18 mouse cellular contexts compared by ENCODE assay signal in genomic region chr1:61075335-61075734, GRCm38 (mm10).
"Had no signal": no experiment of that assay in that cellular context is flagged by ENCODE, and none has a peak within 500 bp of the region (broad histone marks: within the 10 kb centered on the region; RNA-seq: fewer than 3 reads in every experiment).

No protein-coding gene starts in this region.

- H3K9ac ChIP-seq: lung, embryonic 14.5 days; midbrain, embryonic 13.5 days; midbrain, embryonic 15.5 days; neural tube, embryonic 13.5 days; neural tube, embryonic 15.5 days had no signal

- H3K36me3 ChIP-seq: midbrain, embryonic 10.5 days; midbrain, embryonic 13.5 days; midbrain, embryonic 15.5 days; neural tube, embryonic 13.5 days; neural tube, embryonic 15.5 days had no signal

- H3K27me3 ChIP-seq: midbrain, embryonic 13.5 days; midbrain, embryonic 15.5 days; neural tube, embryonic 13.5 days; neural tube, embryonic 15.5 days had no signal

- DNase-seq: lung, adult 18-20 months; lung, embryonic 14.5 days; lung, postnatal 10 days; lung, postnatal 4 days; retina, postnatal 1 day; right cerebral cortex, adult 18-20 months; right cerebral cortex, postnatal 25 days; right cerebral cortex, postnatal 4 days; spleen, adult 18-20 months; thymus, adult 18-20 months; thymus, postnatal 14 days; thymus, postnatal 36 days had no signal

- H3K4me1 ChIP-seq: midbrain, embryonic 10.5 days; midbrain, embryonic 13.5 days; midbrain, embryonic 15.5 days; neural tube, embryonic 13.5 days; neural tube, embryonic 15.5 days had no signal

- H3K27ac ChIP-seq: midbrain, embryonic 10.5 days; midbrain, embryonic 13.5 days; midbrain, embryonic 15.5 days; neural tube, embryonic 13.5 days; neural tube, embryonic 15.5 days had no signal

- H3K9me3 ChIP-seq: midbrain, embryonic 10.5 days; midbrain, embryonic 13.5 days; midbrain, embryonic 15.5 days; neural tube, embryonic 13.5 days; neural tube, embryonic 15.5 days had no signal

- H3K4me3 ChIP-seq: midbrain, embryonic 10.5 days; midbrain, embryonic 13.5 days; midbrain, embryonic 15.5 days; myocyte; neural tube, embryonic 13.5 days; neural tube, embryonic 15.5 days had no signal

- H3K4me2 ChIP-seq: lung, embryonic 14.5 days; midbrain, embryonic 13.5 days; midbrain, embryonic 15.5 days; neural tube, embryonic 13.5 days; neural tube, embryonic 15.5 days had no signal

- ATAC-seq: midbrain, embryonic 13.5 days; midbrain, embryonic 15.5 days had no signal
